Mouse (Mus musculus) midbrain, embryonic 14.5 days (tissue): ENCODE data around the gene Gm8126. TPM values are rescaled to one million over a fixed set of nuclear protein-coding genes. Genes with fewer than 3 reads are reported as not detected.
"Not testable (repeated sequence)": the region's sequence is repeated elsewhere in the genome, so short reads cannot be mapped to it uniquely, and the experiment has no call there.

Experiments
- ATAC-seq: fragments of 200-750 bp; cut with Nextera tagmentation; 2 replicates; pipeline ENCODE4 v1.8.0; 2017; ENCODE audit warnings: moderate number of reproducible peaks, moderate library complexity; ENCODE audit not compliant: low FRiP score, low TSS enrichment
- DNase-seq: peaks from one replicate; pipeline ENCODE4 v3.0.0-alpha.2; 2015
- H3K27ac ChIP-seq: fragments of 300-500 bp; sonication (generic); replicated peaks from 2 replicates; pipeline ENCODE4 v1.5.1; 2014; ENCODE audit warnings: mild to moderate bottlenecking, low read depth, low read length, moderate library complexity
- H3K27me3 ChIP-seq: fragments of 300-500 bp; sonication (generic); 2 replicates; pipeline ENCODE4 v1.6.1; 2014; ENCODE audit warnings: low read length, control low read depth, mixed read lengths; ENCODE audit not compliant: control insufficient read depth, insufficient read depth
- H3K36me3 ChIP-seq: fragments of 300-500 bp; sonication (generic); 2 replicates; pipeline ENCODE4 v1.6.1; 2014; ENCODE audit warnings: low read length, control low read depth; ENCODE audit not compliant: control insufficient read depth, insufficient read depth
- H3K4me1 ChIP-seq: fragments of 300-500 bp; sonication (generic); 2 replicates; pipeline ENCODE4 v1.6.1; 2014; ENCODE audit warnings: mild to moderate bottlenecking, antibody characterized with exemption, low read length, control low read depth; ENCODE audit not compliant: control insufficient read depth, insufficient read depth
- H3K4me2 ChIP-seq: fragments of 300-500 bp; sonication (generic); 2 replicates; pipeline ENCODE4 v1.6.1; 2014; ENCODE audit warnings: mild to moderate bottlenecking, low read length, moderate library complexity
- H3K4me3 ChIP-seq: fragments of 300-500 bp; sonication (generic); replicated peaks from 2 replicates; pipeline ENCODE4 v1.5.1; 2014; ENCODE audit warnings: low read depth, low read length
- H3K9ac ChIP-seq: fragments of 300-500 bp; sonication (generic); replicated peaks from 2 replicates; pipeline ENCODE4 v1.6.1; 2014; ENCODE audit warnings: mild to moderate bottlenecking, low read length, moderate library complexity
- H3K9me3 ChIP-seq: fragments of 300-500 bp; sonication (generic); 2 replicates; pipeline ENCODE4 v1.6.1; 2016; ENCODE audit warnings: low read length, control low read depth, mixed read lengths; ENCODE audit not compliant: control insufficient read depth
- whole genome bisulfite sequencing: fragments of 180-500 bp; shearing (Covaris S2); extraction: QIAGEN DNeasy Blood & Tissue Kit; methylation state at CpG from one replicate; pipeline ENCODE4 v1.1.7; 2014; 5-methylcytosine and 5-hydroxymethylcytosine counted together
- polyA plus RNA-seq: library from polyadenylated mRNA; unstranded; fragments of >200 nt; fragmentation: Nextera tagmentation; extraction: Ambion mirVana; gene quantifications from 2 replicates; pipeline ENCODE4 v1.2.1, GENCODE M21; 2014

Gene Gm8126
- polyA plus RNA-seq, result not detected in 2 replicates

GRCm38 (mm10) chr14:43258349-43258748 is at the start of gene Gm8126:
Gene Gm8126 (plus strand): TSS chr14:43258649.
- 90% methylated on average over 3 of the region's 4 CpGs for WGBS
- H3K27me3 ChIP-seq, H3K4me1 ChIP-seq, ATAC-seq, H3K4me2 ChIP-seq, H3K27ac ChIP-seq, H3K36me3 ChIP-seq, DNase-seq, H3K9ac ChIP-seq, H3K9me3 ChIP-seq, H3K4me3 ChIP-seq: not testable (repeated sequence)

GRCm38 (mm10) chr14:43235204-43235603 is 23.2 kb upstream of the Gm8126 start, which contains the start of gene Gm8122:
Gene Gm8122 (minus strand): TSS chr14:43235304.
- H3K4me2 ChIP-seq, ATAC-seq, H3K4me1 ChIP-seq, H3K27ac ChIP-seq, DNase-seq, H3K36me3 ChIP-seq, H3K4me3 ChIP-seq, H3K9ac ChIP-seq, H3K9me3 ChIP-seq, H3K27me3 ChIP-seq: not testable (repeated sequence)
- 91% methylated on average over 3 of the region's 4 CpGs for WGBS

- not testable (repeated sequence) for H3K4me3 ChIP-seq
Measured at GRCm38 (mm10) chr14:43237769-43238168, 20.7 kb upstream of the Gm8126 start.

GRCm38 (mm10) chr14:43249611-43250170 is 8.8 kb upstream of the Gm8126 start:
- H3K9ac ChIP-seq, H3K4me3 ChIP-seq, H3K36me3 ChIP-seq, H3K9me3 ChIP-seq, H3K4me2 ChIP-seq, ATAC-seq, DNase-seq, H3K27ac ChIP-seq, H3K4me1 ChIP-seq, H3K27me3 ChIP-seq: not testable (repeated sequence)
- 23% methylated on average over 10 of the region's 12 CpGs for WGBS

More at GRCm38 (mm10) chr14:43237769-43238168, 20.7 kb upstream of the Gm8126 start:
- ATAC-seq, H3K4me2 ChIP-seq, H3K27ac ChIP-seq, H3K9ac ChIP-seq, DNase-seq, H3K27me3 ChIP-seq, H3K4me1 ChIP-seq, H3K9me3 ChIP-seq, H3K36me3 ChIP-seq: not testable (repeated sequence)

DNA sequence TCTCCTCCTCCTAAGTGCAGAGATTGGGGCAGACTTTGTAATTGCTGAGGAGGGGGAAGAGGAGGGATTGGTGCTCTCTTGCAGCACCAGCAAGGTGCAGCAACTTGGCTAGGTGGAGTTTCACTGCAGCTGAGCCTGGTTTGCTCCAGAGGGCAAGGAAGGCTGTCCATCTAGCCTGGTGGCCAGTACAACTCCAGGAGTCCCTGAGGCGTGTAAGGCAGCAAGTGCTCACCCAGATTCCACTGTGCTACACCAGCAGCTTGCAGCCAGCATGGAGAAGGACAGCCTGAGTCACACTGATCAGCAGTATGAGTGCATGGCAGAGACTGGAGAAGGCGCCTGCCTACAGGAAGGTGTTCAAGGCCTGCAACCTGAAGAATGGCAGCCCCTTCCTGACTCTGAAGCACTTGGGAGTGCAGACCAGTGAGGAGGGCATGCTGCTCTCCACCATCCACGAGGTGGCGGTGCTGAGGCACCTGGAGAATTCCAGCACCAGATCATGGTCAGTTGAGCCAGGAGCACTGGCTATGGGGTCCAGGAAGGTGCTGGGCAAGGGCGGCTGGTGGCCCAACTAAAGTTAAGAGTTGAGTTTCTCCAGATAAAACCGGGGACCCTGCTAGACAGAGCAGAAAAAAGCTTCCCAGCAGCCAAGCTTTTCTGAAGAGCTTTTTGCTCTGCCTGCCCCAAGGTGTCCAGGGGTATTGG is 7.7 kb upstream of the Gm8126 start:
- ATAC-seq, DNase-seq: not testable (repeated sequence)

DNA sequence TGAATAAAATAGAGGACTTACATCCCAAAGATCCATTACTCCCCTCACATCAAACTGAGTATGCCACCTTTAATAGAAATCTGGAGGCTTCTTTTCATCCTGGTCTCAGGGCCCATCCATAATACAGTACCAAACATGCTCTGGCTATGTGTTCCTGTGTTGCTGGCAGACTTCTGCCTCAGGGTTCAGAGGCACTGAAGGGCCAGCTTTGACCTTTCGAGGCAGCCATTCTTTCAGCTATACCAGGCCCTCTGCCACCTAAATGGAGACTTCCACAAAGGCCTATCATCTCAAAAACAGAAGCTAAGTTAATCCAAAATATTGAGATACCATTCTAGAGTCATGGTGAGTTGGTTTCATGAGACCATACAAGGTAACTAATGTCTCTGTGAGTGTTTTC is 1.9 kb upstream of the Gm8126 start:
- WGBS, result 85% methylated on average over 1 of the region's 1 CpGs
- not testable (repeated sequence) for DNase-seq, H3K27ac ChIP-seq, H3K36me3 ChIP-seq, H3K4me1 ChIP-seq, H3K4me3 ChIP-seq, H3K27me3 ChIP-seq, ATAC-seq, H3K9me3 ChIP-seq, H3K4me2 ChIP-seq, H3K9ac ChIP-seq

More for the DNA sequence above, 7.7 kb upstream of the Gm8126 start:
- not testable (repeated sequence) for H3K9me3 ChIP-seq, H3K36me3 ChIP-seq, H3K4me1 ChIP-seq, H3K27ac ChIP-seq, H3K4me3 ChIP-seq, H3K4me2 ChIP-seq, H3K27me3 ChIP-seq, H3K9ac ChIP-seq
- 44% methylated on average over 5 of the region's 6 CpGs for WGBS

DNA sequence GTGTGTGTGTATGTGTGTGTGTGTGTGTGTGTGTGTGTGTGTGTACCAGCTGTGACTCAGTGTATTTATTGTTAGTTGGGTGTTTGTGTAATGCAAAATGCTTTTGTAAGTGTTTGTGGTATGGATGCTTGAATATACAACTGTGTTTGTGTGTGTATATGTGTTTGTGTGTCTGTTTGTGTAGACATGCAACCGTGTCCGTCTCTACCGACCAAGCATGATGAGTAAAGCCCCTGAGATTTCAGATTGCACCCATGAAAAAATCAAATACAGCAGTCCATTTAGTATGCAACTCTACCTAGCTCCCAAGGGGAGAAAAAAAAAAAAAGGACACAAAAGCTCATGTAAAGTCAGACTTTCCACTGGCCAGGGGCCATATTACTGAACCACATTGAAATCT is 5.0 kb downstream of the Gm8126 start:
- 92% methylated on average over 3 of the region's 3 CpGs for WGBS

GRCm38 (mm10) chr14:43268521-43269084 is 10.2 kb downstream of the Gm8126 start:
- H3K9ac ChIP-seq, H3K27ac ChIP-seq, H3K4me1 ChIP-seq, H3K27me3 ChIP-seq, H3K4me3 ChIP-seq, DNase-seq, H3K36me3 ChIP-seq, H3K9me3 ChIP-seq, H3K4me2 ChIP-seq, ATAC-seq: not testable (repeated sequence)
- WGBS, result 47% methylated on average over 2 of the region's 2 CpGs

More for the DNA sequence above, 5.0 kb downstream of the Gm8126 start:
- not testable (repeated sequence) for H3K9ac ChIP-seq, H3K4me2 ChIP-seq, ATAC-seq, DNase-seq, H3K9me3 ChIP-seq, H3K4me1 ChIP-seq, H3K27me3 ChIP-seq, H3K27ac ChIP-seq, H3K36me3 ChIP-seq, H3K4me3 ChIP-seq

DNA sequence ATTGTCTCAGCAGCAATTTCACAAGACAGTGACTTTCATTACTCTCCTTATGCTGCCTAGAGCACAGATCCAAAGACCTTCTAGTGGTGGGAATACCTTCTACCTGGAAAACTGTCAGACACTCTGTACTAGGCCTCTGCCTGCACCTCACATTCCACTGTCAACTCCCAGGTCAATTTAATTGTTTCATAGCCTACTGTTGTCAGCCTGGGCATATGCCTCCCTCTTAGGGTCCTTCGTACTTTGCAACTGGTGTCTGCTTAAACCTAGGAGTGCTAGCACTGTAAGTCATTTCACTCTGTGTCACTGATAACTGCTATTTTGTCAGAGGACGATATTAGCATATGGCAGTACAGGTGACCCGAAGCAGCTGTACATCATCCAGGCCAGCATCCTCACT is 10.8 kb downstream of the Gm8126 start:
- H3K27me3 ChIP-seq, H3K4me3 ChIP-seq, H3K9me3 ChIP-seq, H3K27ac ChIP-seq, H3K4me1 ChIP-seq, H3K9ac ChIP-seq, ATAC-seq, H3K4me2 ChIP-seq, H3K36me3 ChIP-seq, DNase-seq: not testable (repeated sequence)
- WGBS, result 88% methylated on average over 3 of the region's 3 CpGs
